Mouse (Mus musculus): ENCODE measurements around the gene Tanc2.

Tanc2 gene

GRCm38 (mm10) chr11:105927065-105928030 is 337.6 kb downstream of the Tanc2 start:
- DNase-seq (ENCODE audit: low spot score): peak; percentile 79

GRCm38 (mm10) chr11:105928171-105928570 is 338.4 kb downstream of the Tanc2 start:
- no peak for DNase-seq (ENCODE audit: low spot score)

GRCm38 (mm10) chr11:105931380-105931779 is 341.6 kb downstream of the Tanc2 start:
- no peak for DNase-seq (ENCODE audit: low spot score)

GRCm38 (mm10) chr11:105933746-105934145 is 344.0 kb downstream of the Tanc2 start:
- no peak for DNase-seq (ENCODE audit: low spot score)

- no peak for DNase-seq (ENCODE audit: low spot score)
Observed at GRCm38 (mm10) chr11:105934303-105934711, 344.5 kb downstream of the Tanc2 start.

- DNase-seq (ENCODE audit: low spot score): no peak
Observed at GRCm38 (mm10) chr11:105934816-105935215, 345.0 kb downstream of the Tanc2 start.

- no peak for DNase-seq (ENCODE audit: low spot score)
Observed at GRCm38 (mm10) chr11:105935496-105935895, 345.7 kb downstream of the Tanc2 start.

GRCm38 (mm10) chr11:105936200-105936599 is 346.4 kb downstream of the Tanc2 start:
- peak; percentile 57 for DNase-seq (ENCODE audit: low spot score)

- DNase-seq (ENCODE audit: low spot score): no peak
Observed at GRCm38 (mm10) chr11:105936974-105937373, 347.2 kb downstream of the Tanc2 start.

GRCm38 (mm10) chr11:105938771-105939170 is 349.0 kb downstream of the Tanc2 start:
- no peak for DNase-seq (ENCODE audit: low spot score)

GRCm38 (mm10) chr11:105941973-105942372 is 352.2 kb downstream of the Tanc2 start:
- no peak for DNase-seq (ENCODE audit: low spot score)

- no peak for DNase-seq (ENCODE audit: low spot score)
Observed at GRCm38 (mm10) chr11:105943133-105944102, 353.6 kb downstream of the Tanc2 start.

- DNase-seq (ENCODE audit: low spot score): peak; percentile 54
Observed at GRCm38 (mm10) chr11:105944126-105944621, 354.4 kb downstream of the Tanc2 start.

- no peak for DNase-seq (ENCODE audit: low spot score)
Observed at GRCm38 (mm10) chr11:105944770-105945672, 355.2 kb downstream of the Tanc2 start.

GRCm38 (mm10) chr11:105946694-105947154 is 356.9 kb downstream of the Tanc2 start:
- no peak for DNase-seq (ENCODE audit: low spot score)

GRCm38 (mm10) chr11:105948255-105948654 is 358.5 kb downstream of the Tanc2 start:
- DNase-seq (ENCODE audit: low spot score): no peak

- no peak for DNase-seq (ENCODE audit: low spot score)
Observed at GRCm38 (mm10) chr11:105950519-105950918, 360.7 kb downstream of the Tanc2 start.

GRCm38 (mm10) chr11:105951601-105952044 is 361.8 kb downstream of the Tanc2 start:
- no peak for DNase-seq (ENCODE audit: low spot score)

- no peak for DNase-seq (ENCODE audit: low spot score)
Observed at GRCm38 (mm10) chr11:105952111-105952510, 362.3 kb downstream of the Tanc2 start.

GRCm38 (mm10) chr11:105952911-105953386 is 363.2 kb downstream of the Tanc2 start, which contains the start of gene Cyb561:
Cyb561 (minus strand) TSS chr11:105953336.
- no peak for DNase-seq (ENCODE audit: low spot score)

- no peak for DNase-seq (ENCODE audit: low spot score)
Observed at GRCm38 (mm10) chr11:105953402-105953801, 363.6 kb downstream of the Tanc2 start.

Measured in layer of hippocampus, adult 11-12 months (tissue).